Comparison of ENCODE assay signal across 25 mouse cellular contexts in genomic region chr4:154364752-154365151, GRCm38 (mm10). TPM values are rescaled to one million over a fixed set of nuclear protein-coding genes. Genes with fewer than 3 reads are reported as not detected.
DNase-seq lines count a peak whose midpoint lies in the region.
"Had no signal": no experiment of that assay in that cellular context is flagged by ENCODE, and none has a peak within 500 bp of the region (broad histone marks: within the 10 kb centered on the region; RNA-seq: fewer than 3 reads in every experiment).

No protein-coding gene starts in this region.

- peak; percentile 39 to 58 for DNase-seq in left cerebral cortex, postnatal 14 days (ENCODE audit: low spot score in 2 of 2)
- no peak for DNase-seq in left cerebral cortex, postnatal 4 days
- peak; percentile 28 for DNase-seq in right cerebral cortex, adult 18-20 months
- DNase-seq in right cerebral cortex, postnatal 4 days, result no peak
- peak; percentile 32 to 43 for DNase-seq in right cerebral cortex, postnatal 10 days (ENCODE audit: low spot score in 2 of 2)
- no peak for DNase-seq in adrenal gland, postnatal 36 days
- DNase-seq in spleen, adult 18-20 months, result no peak
- DNase-seq: adrenal gland, postnatal 25 days; cerebellum, adult 2 months; cerebellum, postnatal 14 days; forebrain, postnatal 0 days; gastrocnemius, adult 2 months; gastrocnemius, postnatal 36 days; heart, postnatal 14 days; kidney, adult 2 months; kidney, postnatal 36 days; liver, postnatal 0 days; lung, postnatal 36 days; midbrain, embryonic 14.5 days; retina, postnatal 1 day; thymus, adult 2 months; thymus, postnatal 36 days had no signal

- intact Hi-C loops in left cerebral cortex, postnatal 14 days (cut with DNase I), result no loop called here
- intact Hi-C loops in left cerebral cortex, postnatal 4 days (cut with DNase I), result no loop called here

RNA-seq across cellular contexts. Expression of gene B230104I21Rik, which starts 28.8 kb away (rescaled TPM):
- total RNA-seq in left cerebral cortex, postnatal 14 days (2021), result not detected
- total RNA-seq in left cerebral cortex, postnatal 4 days (2021), result not detected
- not detected for total RNA-seq in adrenal gland, postnatal 36 days (2021)
- total RNA-seq: adrenal gland, adult 18-20 months; adrenal gland, postnatal 25 days; gastrocnemius, adult 2 months; gastrocnemius, postnatal 36 days; heart, adult 8-10 months; heart, postnatal 14 days; monocyte, adult 5-6 weeks had no signal

Comparison
In these comparisons a context has a peak if more than half of its experiments do, and no peak if none do; other contexts are left out.
1. DNase-seq: peak in left cerebral cortex, postnatal 14 days (2 of 2), right cerebral cortex, adult 18-20 months (single experiment) and right cerebral cortex, postnatal 10 days (2 of 2); none in left cerebral cortex, postnatal 4 days (single experiment), right cerebral cortex, postnatal 4 days (single experiment), adrenal gland, postnatal 36 days (0 of 2) and spleen, adult 18-20 months (0 of 2).